Mouse (Mus musculus) thymus, adult 2 months (tissue): ENCODE measurements around the gene Colgalt1. TPM values are rescaled to one million over a fixed set of nuclear protein-coding genes. Genes with fewer than 3 reads are reported as not detected.
A peak's percentile ranks its signal among the peaks of the same experiment; 100 is the strongest.

ENCODE experiments used
- DNase-seq: peaks from one replicate; pipeline ENCODE4 v3.0.0; 2021
- H3K27ac ChIP-seq: fragments of 200-500 bp; 2 replicates; pipeline ENCODE4 v1.5.1; 2012; ENCODE audit warnings: low read length, control low read depth; ENCODE audit not compliant: control insufficient read depth, insufficient read depth
- H3K27me3 ChIP-seq: fragments of 200-500 bp; 2 replicates; pipeline ENCODE4 v1.6.1; 2012; ENCODE audit warnings: mild to moderate bottlenecking, low read length, moderate library complexity, mixed read lengths; ENCODE audit not compliant: control insufficient read depth, insufficient read depth
- H3K36me3 ChIP-seq: fragments of 200-500 bp; 2 replicates; pipeline ENCODE4 v1.6.1; 2012; ENCODE audit warnings: mild to moderate bottlenecking, low read length, moderate library complexity; ENCODE audit not compliant: control insufficient read depth, insufficient read depth
- H3K4me1 ChIP-seq: fragments of 200-500 bp; replicated peaks from 2 replicates; pipeline ENCODE4 v1.6.1; 2012; ENCODE audit warnings: low read length; ENCODE audit not compliant: control insufficient read depth, insufficient read depth
- H3K4me3 ChIP-seq: fragments of 200-500 bp; 2 replicates; pipeline ENCODE4 v1.5.1; 2012; ENCODE audit warnings: mild to moderate bottlenecking, low read length, control low read depth, moderate library complexity; ENCODE audit not compliant: control insufficient read depth, insufficient read depth
- CTCF ChIP-seq: fragments of 200-500 bp; IDR thresholded peaks from 2 replicates; pipeline ENCODE4 v1.5.1; 2012; ENCODE audit warnings: mild to moderate bottlenecking, control low read depth, low read length, moderate library complexity, borderline replicate concordance; ENCODE audit not compliant: control insufficient read depth, poor library complexity, insufficient read depth; ENCODE audit errors: extremely low read depth
- POLR2A ChIP-seq: fragments of 200-500 bp; IDR thresholded peaks from 2 replicates; pipeline ENCODE4 v1.6.1; 2012; ENCODE audit warnings: mild to moderate bottlenecking, low read length, control low read depth, moderate library complexity; ENCODE audit not compliant: control insufficient read depth, poor library complexity, insufficient read depth; ENCODE audit errors: extremely low read depth
- WGBS: fragments of 180-500 bp; shearing (Covaris S2); methylation state at CpG from one replicate; pipeline ENCODE4 v1.1.7; 2018; 5-methylcytosine and 5-hydroxymethylcytosine counted together
- polyA plus RNA-seq: library from polyadenylated mRNA; depleted of rRNA; stranded (reverse); fragments of >200 nt; gene quantifications from 2 replicates; pipeline ENCODE4 v1.2.3, GENCODE M21; 2012

The Colgalt1 gene
- polyA plus RNA-seq, 1 experiment: 134 TPM

DNA sequence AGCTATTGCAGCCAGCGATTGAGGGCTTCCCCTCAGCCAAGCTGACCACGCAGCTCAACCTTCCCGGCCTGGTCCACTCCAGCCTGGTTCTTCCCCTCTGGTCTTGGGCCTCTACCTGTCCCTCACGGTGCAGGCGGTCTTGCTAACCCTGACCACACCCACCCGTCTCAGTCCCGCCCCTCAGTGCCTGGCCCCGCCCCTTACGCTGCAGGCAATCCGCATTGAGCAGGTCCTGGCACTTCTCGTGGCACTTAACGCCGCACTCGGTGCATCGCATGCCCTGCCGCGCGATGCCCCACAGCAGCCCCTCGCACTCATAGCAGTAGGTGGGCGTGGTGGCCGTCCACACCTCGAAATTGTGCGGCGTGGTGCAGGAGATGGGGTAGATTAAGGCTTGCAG is 43.8 kb downstream of the Colgalt1 start:
- Histone ChIP-seq H3K27ac (no peak overlapping the region), H3K4me1 (peaks cover 12% of the 10 kb centered on the region), H3K4me3 (no peak overlapping the region), H3K36me3 (no peaks in the 10 kb centered on the region), H3K27me3 (no peaks in the 10 kb centered on the region)
- WGBS: 8% methylated on average over 24 of the region's 24 CpGs
- DNase-seq: no peak
- TF ChIP-seq CTCF (no peak), POLR2A (no peak)

DNA sequence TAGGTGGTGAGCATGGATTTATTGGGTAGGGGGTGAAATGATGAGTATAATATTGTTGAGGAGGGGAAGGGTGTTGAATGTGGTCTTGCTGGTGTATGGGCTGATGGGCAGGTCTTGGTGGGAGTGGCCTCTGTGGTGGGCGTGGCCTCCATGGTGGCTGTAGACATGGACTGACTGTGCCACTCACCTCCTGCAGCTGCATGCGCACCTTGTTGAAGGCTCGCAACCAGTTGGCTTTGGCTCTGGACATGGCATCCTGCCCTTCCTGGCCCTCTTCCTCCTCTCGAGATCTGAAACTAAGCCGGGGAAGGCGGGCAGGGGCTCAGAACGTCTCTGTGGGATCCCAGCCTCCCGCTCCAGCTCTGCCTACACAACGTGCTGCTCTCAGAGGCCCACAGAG is 47.0 kb downstream of the Colgalt1 start:
- 31% methylated on average over 9 of the region's 9 CpGs for WGBS
- Histone ChIP-seq H3K27ac (no peak overlapping the region), H3K4me3 (no peak overlapping the region), H3K4me1 (peaks cover 12% of the 10 kb centered on the region), H3K27me3 (no peaks in the 10 kb centered on the region), H3K36me3 (no peaks in the 10 kb centered on the region)
- TF ChIP-seq CTCF (no peak), POLR2A (no peak)
- DNase-seq: no peak

DNA sequence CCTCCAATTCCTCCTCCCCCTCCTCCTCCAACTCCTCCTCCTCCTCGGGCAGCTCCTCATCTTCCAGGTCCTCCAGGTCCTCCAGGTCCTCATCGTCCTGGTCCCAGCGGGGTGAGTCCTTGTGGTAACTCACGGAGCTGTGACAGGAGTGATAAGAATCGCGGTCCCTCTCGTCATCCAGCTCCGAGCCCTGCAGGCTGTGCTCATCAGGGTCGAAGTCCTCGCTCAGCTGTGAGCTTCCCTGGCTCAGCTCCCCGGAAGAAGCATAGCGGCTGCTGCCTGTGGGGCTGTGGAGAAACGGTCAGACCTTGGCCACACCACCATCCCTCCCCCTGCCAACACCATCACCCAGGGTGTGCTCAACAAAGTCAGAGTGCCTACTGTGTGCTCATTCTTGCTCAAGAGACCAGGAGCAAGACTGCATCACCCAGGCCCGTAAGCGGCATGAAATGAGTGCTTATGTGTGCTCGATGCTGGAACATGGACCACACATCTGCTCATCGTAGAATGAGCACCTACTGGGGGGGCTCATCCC is 47.8 kb downstream of the Colgalt1 start:
- peaks cover 12% of the 10 kb centered on the region for H3K4me1 ChIP-seq
- no peak for DNase-seq
- no peak overlapping the region for H3K4me3 ChIP-seq
- 34% methylated on average over 17 of the region's 17 CpGs for WGBS
- H3K36me3 ChIP-seq: no peaks in the 10 kb centered on the region
- TF ChIP-seq POLR2A (no peak), CTCF (no peak)
- H3K27ac ChIP-seq: no peak overlapping the region
- no peaks in the 10 kb centered on the region for H3K27me3 ChIP-seq

DNA sequence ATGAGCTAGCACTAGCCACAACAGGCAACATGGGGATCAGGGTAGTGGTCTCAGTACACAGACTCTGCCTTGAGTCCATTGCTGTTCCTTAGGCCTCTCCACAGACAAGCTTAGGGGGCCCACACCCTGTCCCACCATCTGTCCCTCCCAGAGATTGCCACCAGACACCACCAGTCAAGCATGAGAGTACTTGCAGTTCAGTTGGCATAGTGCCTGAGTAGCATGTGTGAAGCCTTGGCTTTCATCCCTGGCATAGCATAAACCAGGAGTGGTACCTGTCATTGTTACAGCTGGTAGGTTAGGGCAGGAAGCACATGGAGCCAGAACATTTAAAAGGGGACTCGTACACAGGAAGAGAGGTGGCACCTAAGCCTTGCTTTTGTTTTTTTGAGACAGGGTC is 49.0 kb downstream of the Colgalt1 start:
- no peaks in the 10 kb centered on the region for H3K27me3 ChIP-seq
- DNase-seq: no peak
- WGBS: 57% methylated on average over 1 of the region's 1 CpGs

GRCm38 (mm10) chr8:71660325-71661120 is 49.7 kb downstream of the Colgalt1 start:
- Histone ChIP-seq H3K4me3 (no peak overlapping the region), H3K4me1 (peaks cover 17% of the 10 kb centered on the region), H3K27me3 (no peaks in the 10 kb centered on the region), H3K27ac (no peak overlapping the region), H3K36me3 (no peaks in the 10 kb centered on the region)
- peak; percentile 82 for DNase-seq
- TF ChIP-seq POLR2A (no peak), CTCF (peak; percentile 89)
- 28% methylated on average over 36 of the region's 36 CpGs for WGBS

More for the DNA sequence above, 49.0 kb downstream of the Colgalt1 start:
- Histone ChIP-seq H3K4me1 (peaks cover 10% of the 10 kb centered on the region), H3K36me3 (no peaks in the 10 kb centered on the region), H3K4me3 (no peak overlapping the region), H3K27ac (no peak overlapping the region)
- no peak for TF ChIP-seq CTCF
- no peak for TF ChIP-seq POLR2A

GRCm38 (mm10) chr8:71665331-71666130 is 54.7 kb downstream of the Colgalt1 start:
- H3K4me1 ChIP-seq: peaks cover 31% of the 10 kb centered on the region
- H3K27ac ChIP-seq: no peak overlapping the region
- H3K36me3 ChIP-seq: no peaks in the 10 kb centered on the region
- TF ChIP-seq CTCF: no peak
- no peak for TF ChIP-seq POLR2A
- H3K27me3 ChIP-seq: no peaks in the 10 kb centered on the region
- 2% methylated on average over 22 of the region's 22 CpGs for WGBS
- peak; percentile 51 for DNase-seq
- no peak overlapping the region for H3K4me3 ChIP-seq
